Mouse (Mus musculus): Measurements from ENCODE around the gene Tac2. TPM values are rescaled to one million over a fixed set of nuclear protein-coding genes. Genes with fewer than 3 reads are reported as not detected.

Gene Tac2
- polyA plus RNA-seq, 1 experiment from 2014 or later = 2.1 TPM

DNA sequence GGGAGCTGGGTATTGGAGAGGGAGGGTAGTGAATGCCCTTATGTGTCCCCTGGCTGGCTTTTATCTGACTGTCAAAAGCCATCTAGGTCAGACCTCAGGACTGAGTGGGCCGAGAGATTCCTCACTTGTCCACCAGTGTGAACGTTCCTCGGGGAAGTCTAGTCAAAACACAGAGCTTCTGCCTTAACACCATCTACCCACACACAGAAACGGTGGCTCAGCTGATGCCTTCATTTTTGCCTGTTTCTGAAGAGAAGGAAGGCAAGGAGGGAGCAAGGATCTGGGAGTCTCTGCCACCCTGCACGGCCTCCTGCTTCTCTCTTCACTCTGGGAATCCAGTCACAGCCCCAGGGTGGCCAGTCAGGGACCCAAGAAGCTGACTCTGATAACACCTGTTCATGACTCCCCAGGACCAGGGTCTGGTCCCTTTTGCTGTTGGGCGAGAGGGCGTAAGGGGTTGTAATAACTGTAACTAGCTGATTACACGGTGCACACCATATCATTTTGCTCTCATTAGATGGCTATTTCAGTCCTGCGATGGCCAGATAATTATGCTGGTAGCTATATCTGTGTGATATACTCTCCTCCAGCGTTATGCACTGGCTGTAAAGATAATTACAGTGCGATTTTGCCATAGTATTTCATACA, 6.1 kb downstream of the Tac2 start:
- H3K4me3 ChIP-seq = no peak overlapping the region
- 0 out of 2 replicates have a peak, but pooled peaks cover 6% of the 10 kb centered on the region for H3K4me1 ChIP-seq
- no peaks in the 10 kb centered on the region for H3K9me3 ChIP-seq
- H3K36me3 ChIP-seq = no peaks in the 10 kb centered on the region
- no peak for ATAC-seq (ENCODE audit: insufficient number of reproducible peaks, insufficient read depth, low FRiP score, low TSS enrichment)
- H3K9ac ChIP-seq = no peak overlapping the region
- 54% methylated on average over 11 of the region's 11 CpGs for WGBS
- no peak overlapping the region for H3K4me2 ChIP-seq (replicated peaks)
- no peaks in the 10 kb centered on the region; the same call in 1 of the 2 replicates for H3K27me3 ChIP-seq
- no peak overlapping the region for H3K27ac ChIP-seq

DNA sequence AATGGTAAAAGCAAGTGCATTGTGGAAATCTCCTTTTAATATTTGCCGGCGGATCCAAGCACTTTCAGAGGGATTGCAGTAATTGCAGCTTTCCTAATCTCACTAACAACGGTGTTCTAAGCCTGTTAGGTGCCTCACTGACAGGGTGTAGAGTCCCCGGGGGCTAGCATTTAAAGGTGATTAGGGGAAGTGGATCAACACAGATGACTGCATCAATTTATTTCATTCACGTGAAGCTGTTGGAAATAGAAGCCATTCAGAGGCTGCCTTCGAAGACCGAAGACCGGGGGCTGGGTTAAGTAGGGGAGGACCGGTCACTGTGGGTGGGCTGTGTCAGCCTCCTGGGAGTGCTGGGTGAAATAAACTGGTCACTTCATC, 6.6 kb downstream of the Tac2 start:
- no peak for ATAC-seq (ENCODE audit: insufficient number of reproducible peaks, insufficient read depth, low FRiP score, low TSS enrichment)
- WGBS = 26% methylated on average over 9 of the region's 9 CpGs
- H3K9me3 ChIP-seq = no peaks in the 10 kb centered on the region
- no peak overlapping the region for H3K4me2 ChIP-seq (replicated peaks)
- no peak overlapping the region for H3K4me3 ChIP-seq
- no peaks in the 10 kb centered on the region; the same call in 1 of the 2 replicates for H3K27me3 ChIP-seq
- no peak overlapping the region for H3K9ac ChIP-seq
- no peak overlapping the region for H3K27ac ChIP-seq
- 0 out of 2 replicates have a peak, but pooled peaks cover 6% of the 10 kb centered on the region for H3K4me1 ChIP-seq
- H3K36me3 ChIP-seq = no peaks in the 10 kb centered on the region

DNA sequence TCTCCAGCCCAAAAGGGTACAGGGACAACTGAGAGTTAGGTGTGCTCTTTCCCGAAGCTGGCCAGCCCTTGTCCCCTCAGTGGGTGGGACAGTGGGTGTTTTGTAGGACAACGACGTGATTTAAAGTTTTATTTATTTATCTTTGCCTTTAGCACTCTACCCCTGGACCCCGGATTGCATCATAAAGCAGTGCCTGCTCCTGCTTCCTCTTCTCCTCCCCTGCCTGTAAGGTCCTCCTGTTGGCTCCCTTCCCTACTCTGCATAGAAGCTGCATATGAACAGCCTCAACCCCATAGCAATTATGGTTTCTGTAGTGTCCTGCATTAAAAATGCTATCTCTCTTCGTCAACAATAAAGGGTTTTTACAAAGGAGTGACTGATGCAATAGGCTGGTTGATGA, 7.1 kb downstream of the Tac2 start:
- no peaks in the 10 kb centered on the region; the same call in 1 of the 2 replicates for H3K27me3 ChIP-seq
- ATAC-seq (ENCODE audit: insufficient number of reproducible peaks, insufficient read depth, low FRiP score, low TSS enrichment) = no peak
- H3K4me2 ChIP-seq (replicated peaks) = no peak overlapping the region
- no peaks in the 10 kb centered on the region for H3K36me3 ChIP-seq
- H3K4me3 ChIP-seq = no peak overlapping the region
- no peaks in the 10 kb centered on the region for H3K9me3 ChIP-seq
- WGBS = 35% methylated on average over 5 of the region's 5 CpGs
- no peak overlapping the region for H3K27ac ChIP-seq
- no peak overlapping the region for H3K9ac ChIP-seq
- 0 out of 2 replicates have a peak, but pooled peaks cover 6% of the 10 kb centered on the region for H3K4me1 ChIP-seq

GRCm38 (mm10) chr10:127734434-127734833, 10.2 kb downstream of the Tac2 start:
- WGBS = 38% methylated on average over 5 of the region's 5 CpGs
- no peak for ATAC-seq (ENCODE audit: insufficient number of reproducible peaks, insufficient read depth, low FRiP score, low TSS enrichment)
- no peaks in the 10 kb centered on the region for H3K9me3 ChIP-seq
- H3K36me3 ChIP-seq = no peaks in the 10 kb centered on the region
- H3K27me3 ChIP-seq = no peaks in the 10 kb centered on the region
- no peak overlapping the region for H3K9ac ChIP-seq
- H3K27ac ChIP-seq = no peak overlapping the region
- 0 out of 2 replicates have a peak, but pooled peaks cover 6% of the 10 kb centered on the region for H3K4me1 ChIP-seq
- H3K4me2 ChIP-seq (replicated peaks) = no peak overlapping the region
- no peak overlapping the region for H3K4me3 ChIP-seq

DNA sequence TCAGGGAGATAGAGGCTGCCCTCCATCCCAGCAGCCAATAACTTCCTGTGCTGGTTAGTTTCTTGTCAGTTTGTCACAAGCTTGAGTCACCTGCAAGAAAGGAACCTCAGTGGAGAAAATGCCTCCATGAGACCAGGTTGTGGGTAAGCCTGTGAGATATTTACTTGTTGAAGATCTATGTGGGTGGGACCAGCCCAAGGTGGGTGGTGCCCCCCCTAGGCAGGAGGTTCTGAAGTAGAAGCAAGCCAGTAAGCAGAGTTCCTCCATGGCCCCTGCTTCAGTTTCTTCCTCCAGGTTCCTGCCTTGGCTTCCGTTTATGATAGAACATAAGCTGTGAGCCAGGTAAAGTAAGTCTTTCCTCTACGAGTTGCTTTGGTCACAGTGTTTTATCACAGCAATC, 12.0 kb downstream of the Tac2 start:
- peaks cover 1% of the 10 kb centered on the region for H3K36me3 ChIP-seq
- H3K27me3 ChIP-seq = no peaks in the 10 kb centered on the region
- no peak overlapping the region for H3K4me2 ChIP-seq (replicated peaks)
- H3K9ac ChIP-seq = no peak overlapping the region
- no peak overlapping the region for H3K4me3 ChIP-seq
- no peaks in the 10 kb centered on the region for H3K9me3 ChIP-seq
- no peak overlapping the region for H3K27ac ChIP-seq
- WGBS = 62% methylated on average over 2 of the region's 2 CpGs
- peaks cover 9% of the 10 kb centered on the region for H3K4me1 ChIP-seq
- ATAC-seq (ENCODE audit: insufficient number of reproducible peaks, insufficient read depth, low FRiP score, low TSS enrichment) = no peak

DNA sequence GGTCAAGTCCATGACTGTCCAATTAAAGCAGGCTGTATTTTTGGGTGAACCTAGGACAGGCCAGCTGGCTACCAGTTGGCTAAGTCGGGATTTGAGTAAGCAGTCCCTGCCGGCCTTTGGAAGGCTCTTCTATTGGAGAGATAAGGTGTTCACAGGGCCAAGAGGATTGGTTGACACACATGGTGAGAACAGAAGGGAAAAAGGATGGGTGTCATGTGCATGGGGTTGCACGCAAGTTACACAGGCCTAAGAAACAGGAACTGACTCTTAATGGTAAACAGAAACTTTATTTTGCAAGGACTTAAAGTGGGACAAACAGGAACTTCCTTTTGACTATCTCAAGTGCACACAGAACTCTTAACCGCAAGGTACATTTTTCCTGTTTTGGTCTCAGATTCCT, 12.6 kb downstream of the Tac2 start:
- H3K9ac ChIP-seq = no peak overlapping the region
- H3K27ac ChIP-seq = no peak overlapping the region
- 65% methylated on average over 4 of the region's 4 CpGs for WGBS
- ATAC-seq (ENCODE audit: insufficient number of reproducible peaks, insufficient read depth, low FRiP score, low TSS enrichment) = no peak
- H3K4me2 ChIP-seq (replicated peaks) = no peak overlapping the region
- peaks cover 8% of the 10 kb centered on the region for H3K36me3 ChIP-seq
- peaks cover 7% of the 10 kb centered on the region for H3K4me1 ChIP-seq
- no peaks in the 10 kb centered on the region for H3K9me3 ChIP-seq
- no peaks in the 10 kb centered on the region for H3K27me3 ChIP-seq
- H3K4me3 ChIP-seq = no peak overlapping the region

DNA sequence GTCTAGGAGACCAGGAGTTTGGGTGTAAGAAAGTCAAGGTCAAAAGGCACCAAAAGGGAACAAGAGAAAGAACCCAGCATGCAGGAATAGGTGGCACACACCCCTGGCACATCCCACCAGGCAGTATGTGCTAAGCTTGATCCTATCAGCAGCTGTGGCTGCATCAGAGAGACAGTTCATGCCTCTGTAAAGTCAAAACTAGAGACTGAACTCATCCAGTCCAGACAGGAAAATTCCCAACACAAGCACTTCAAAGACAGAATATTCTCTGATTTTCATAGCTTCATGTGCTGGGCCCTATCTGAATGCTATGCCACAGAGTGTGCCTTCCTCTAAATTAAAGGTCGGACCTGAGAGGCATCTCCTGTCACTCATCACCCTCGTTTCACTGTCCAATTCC, 13.3 kb downstream of the Tac2 start:
- peaks cover 14% of the 10 kb centered on the region for H3K36me3 ChIP-seq
- no peak overlapping the region for H3K4me3 ChIP-seq
- WGBS = 25% methylated on average over 2 of the region's 2 CpGs
- H3K4me1 ChIP-seq = peaks cover 7% of the 10 kb centered on the region
- no peaks in the 10 kb centered on the region for H3K27me3 ChIP-seq
- H3K9ac ChIP-seq = no peak overlapping the region
- no peaks in the 10 kb centered on the region for H3K9me3 ChIP-seq
- no peak for ATAC-seq (ENCODE audit: insufficient number of reproducible peaks, insufficient read depth, low FRiP score, low TSS enrichment)
- H3K4me2 ChIP-seq (replicated peaks) = no peak overlapping the region
- H3K27ac ChIP-seq = no peak overlapping the region

- no peak overlapping the region; the same call in 1 of the 2 replicates for H3K4me3 ChIP-seq
- no peak for ATAC-seq (ENCODE audit: insufficient number of reproducible peaks, insufficient read depth, low FRiP score, low TSS enrichment)
- peaks cover 22% of the 10 kb centered on the region for H3K36me3 ChIP-seq
- H3K27me3 ChIP-seq = no peaks in the 10 kb centered on the region
- no peak overlapping the region for H3K9ac ChIP-seq
- H3K4me1 ChIP-seq = peaks cover 7% of the 10 kb centered on the region
- H3K4me2 ChIP-seq (replicated peaks) = peak overlapping the region; percentile 49
- WGBS = 46% methylated on average over 13 of the region's 13 CpGs
- H3K9me3 ChIP-seq = no peaks in the 10 kb centered on the region
- no peak overlapping the region for H3K27ac ChIP-seq
Observed at GRCm38 (mm10) chr10:127738151-127738882, 14.0 kb downstream of the Tac2 start.

DNA sequence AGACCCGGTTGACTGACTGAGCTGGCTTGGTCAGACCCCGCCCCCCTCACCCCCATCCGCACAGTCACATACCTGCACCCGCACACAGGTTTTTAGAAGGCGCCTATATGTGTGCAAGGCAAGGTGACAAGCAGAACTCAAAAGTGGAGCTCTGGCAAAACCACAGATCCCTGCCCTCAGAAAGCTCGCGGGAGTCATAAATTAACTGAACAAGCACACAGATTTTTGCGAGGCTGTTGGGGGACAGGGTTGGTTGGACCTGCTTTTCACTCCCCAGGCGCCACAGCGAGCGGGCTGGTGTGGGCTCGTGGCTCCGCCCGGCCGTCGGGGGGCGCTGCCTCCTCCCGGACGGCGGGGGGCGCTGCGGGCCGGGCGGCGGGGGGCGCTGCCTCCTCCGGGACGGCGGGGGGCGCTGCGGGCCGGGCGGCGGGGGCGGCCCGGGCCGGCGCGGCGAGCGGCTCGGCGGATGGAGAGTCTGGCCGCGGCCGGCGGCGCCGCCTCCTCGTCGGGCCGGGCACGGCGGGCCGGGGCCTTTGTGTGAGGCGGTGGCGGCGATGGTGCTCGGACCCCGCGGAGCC, 14.9 kb downstream of the Tac2 start, which contains the start of gene Zbtb39:
Gene Zbtb39 (plus strand): TSS at position 456 of the 578 bp plus-strand sequence.
- Histone ChIP-seq H3K4me2 (replicated peaks) (peak within 1 kb of the TSS; percentile 71), H3K27me3 (no peaks in the 10 kb centered on the region), H3K27ac (peak within 1 kb of the TSS; percentile 86), H3K4me1 (peaks cover 7% of the 10 kb centered on the region), H3K9ac (peak within 1 kb of the TSS; percentile 98), H3K9me3 (no peaks in the 10 kb centered on the region), H3K4me3 (peak within 1 kb of the TSS; percentile 98), H3K36me3 (peaks cover 30% of the 10 kb centered on the region)
- ATAC-seq (ENCODE audit: insufficient number of reproducible peaks, insufficient read depth, low FRiP score, low TSS enrichment) = peak; percentile 62
- under 1% methylated on average over 40 of the region's 61 CpGs for WGBS

GRCm38 (mm10) chr10:127739661-127740161, 15.4 kb downstream of the Tac2 start:
- Histone ChIP-seq H3K36me3 (peaks cover 36% of the 10 kb centered on the region), H3K4me2 (replicated peaks) (peak overlapping the region; percentile 71), H3K4me3 (peak overlapping the region; percentile 98), H3K9me3 (no peaks in the 10 kb centered on the region), H3K4me1 (peaks cover 7% of the 10 kb centered on the region), H3K27ac (peak overlapping the region; percentile 86), H3K9ac (peak overlapping the region; percentile 98), H3K27me3 (no peaks in the 10 kb centered on the region)
- ATAC-seq (ENCODE audit: insufficient number of reproducible peaks, insufficient read depth, low FRiP score, low TSS enrichment) = peak; percentile 53
- 0% methylated on average over 44 of the region's 55 CpGs for WGBS

- Histone ChIP-seq H3K4me1 (peaks cover 15% of the 10 kb centered on the region), H3K36me3 (peaks cover 69% of the 10 kb centered on the region), H3K4me3 (no peak overlapping the region), H3K27me3 (no peaks in the 10 kb centered on the region), H3K27ac (no peak overlapping the region), H3K9me3 (no peaks in the 10 kb centered on the region), H3K4me2 (replicated peaks) (no peak overlapping the region), H3K9ac (no peak overlapping the region)
- no peak; the same call in 1 of the 2 replicates for ATAC-seq (ENCODE audit: insufficient number of reproducible peaks, insufficient read depth, low FRiP score, low TSS enrichment)
- 68% methylated on average over 5 of the region's 5 CpGs for WGBS
Observed at GRCm38 (mm10) chr10:127744661-127745060, 20.4 kb downstream of the Tac2 start.

All from embryonic facial prominence, embryonic 12.5 days (tissue).